Mouse (Mus musculus): ENCODE data around the gene 4930432K21Rik.

Gene 4930432K21Rik

GRCm38 (mm10) chr8:84205073-84205472 is 57.2 kb downstream of the 4930432K21Rik start:
- CTCF ChIA-PET: no interaction called here

GRCm38 (mm10) chr8:84206666-84207065 is 58.8 kb downstream of the 4930432K21Rik start:
- CTCF ChIA-PET: interaction anchor here (0.6 to 1.6 kb wide), 5 partner anchors 18 to 864 kb away, joined by 3 to 8 read pairs (median 4); no protein-coding TSS in a partner anchor

DNA sequence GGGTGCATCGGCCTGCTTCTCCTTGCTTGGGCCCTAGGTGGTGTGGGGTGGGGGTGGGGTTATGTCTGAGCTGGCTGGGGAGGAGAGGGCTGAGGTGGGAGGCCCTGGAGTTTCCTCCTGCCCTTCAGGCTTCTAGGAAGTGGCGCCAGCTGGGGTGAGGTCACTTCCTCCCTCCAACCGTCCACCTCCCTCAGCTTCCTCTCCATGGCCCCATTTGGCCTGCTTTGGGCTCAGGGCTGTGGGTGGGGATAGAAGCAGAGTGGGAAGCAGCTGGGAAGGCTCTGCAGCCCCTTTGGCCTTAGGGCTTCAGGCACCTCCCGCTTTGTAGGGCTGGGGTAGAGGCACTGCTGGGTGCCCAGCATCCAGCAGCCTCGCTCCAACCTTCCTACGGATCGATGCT is 60.0 kb downstream of the 4930432K21Rik start:
- CTCF ChIA-PET: interaction anchor here (0.6 to 1.6 kb wide), 4 partner anchors 13 to 19 kb away, joined by 3 to 5 read pairs (median 4); no protein-coding TSS in a partner anchor

DNA sequence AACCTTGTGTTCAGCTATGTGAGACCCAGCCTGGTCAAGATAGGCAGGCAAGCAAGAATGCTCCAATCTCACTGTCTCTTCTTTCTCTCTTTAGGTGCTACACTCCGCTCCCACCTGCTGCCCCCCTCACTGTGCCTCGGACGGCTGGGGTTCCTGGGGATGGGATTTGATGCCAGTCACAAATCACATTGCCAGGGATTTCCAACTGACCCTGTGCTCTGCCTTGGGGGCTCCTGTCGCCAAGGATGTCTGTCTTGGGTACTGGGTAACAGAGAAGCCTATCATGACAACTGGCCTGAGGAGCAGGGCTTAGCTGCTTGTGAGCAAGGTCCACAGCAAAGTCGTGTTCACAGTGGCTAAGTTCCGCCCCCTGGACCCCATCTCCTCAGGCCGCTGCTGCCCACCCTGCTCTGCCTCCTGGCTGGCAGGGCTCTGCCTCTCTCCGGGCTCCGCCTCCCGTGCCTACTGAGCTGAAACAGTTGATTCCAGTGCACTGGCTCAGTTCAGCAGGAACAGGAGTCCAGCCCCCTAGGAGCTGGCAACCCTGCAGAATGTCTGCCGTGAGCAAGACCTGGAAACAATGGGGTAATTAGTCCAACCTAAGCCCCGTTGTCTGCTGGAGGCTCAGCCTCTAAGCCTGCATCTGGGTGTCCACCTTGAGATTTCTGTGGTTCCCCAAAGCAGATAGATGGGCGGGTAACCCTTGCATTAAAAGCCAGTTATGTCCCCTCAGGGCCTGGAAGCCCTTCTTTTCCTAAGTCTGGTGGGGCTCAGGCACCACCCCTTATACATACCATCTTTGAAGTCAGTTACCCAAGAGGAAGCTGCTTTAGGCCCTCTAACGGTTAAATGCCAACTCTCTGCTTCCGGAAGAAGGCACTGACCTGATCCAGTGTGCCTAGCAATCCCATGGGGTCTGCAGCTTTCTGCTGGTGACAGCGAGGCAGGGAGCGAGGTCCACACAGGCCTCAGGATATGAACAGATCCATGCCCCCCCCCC is 60.9 kb downstream of the 4930432K21Rik start:
- CTCF ChIA-PET: interaction anchor here (0.6 to 2.5 kb wide), 6 partner anchors 14 to 69 kb away, joined by 3 to 24 read pairs (median 6); partner anchors contain the start of gene Nanos3

DNA sequence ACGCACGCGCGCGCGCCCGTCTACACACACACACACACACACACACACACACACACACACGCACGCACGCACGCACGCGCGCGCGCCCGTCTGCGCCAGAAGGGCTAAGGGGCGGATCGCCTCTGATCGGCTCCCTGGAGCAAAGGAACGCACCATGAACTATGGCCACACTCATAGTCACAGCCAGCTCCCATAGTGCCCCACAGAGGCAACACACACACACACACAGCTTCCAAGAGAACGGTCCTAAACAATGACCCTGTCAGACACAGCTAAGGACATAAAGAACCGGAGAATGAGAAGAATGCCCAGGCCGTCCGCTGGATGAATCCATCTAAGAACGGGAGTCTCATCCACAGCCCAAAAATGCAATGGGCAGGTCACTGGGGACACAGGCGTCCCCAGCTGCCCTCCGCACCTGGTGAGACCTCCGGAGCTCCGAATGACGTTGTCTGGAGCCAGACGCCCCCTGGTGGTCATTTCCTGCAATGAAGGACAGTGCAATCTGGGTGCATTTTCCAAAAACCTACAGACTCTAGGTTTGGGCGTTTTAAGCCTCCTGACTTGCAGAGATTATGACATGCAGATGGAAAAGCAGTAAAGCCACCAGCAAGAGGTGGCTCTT is 62.5 kb downstream of the 4930432K21Rik start:
- CTCF ChIA-PET: interaction anchor here (1.9 to 2.5 kb wide), 2 partner anchors 22 to 25 kb away, joined by 7 to 24 read pairs; partner anchors contain the start of gene Nanos3

DNA sequence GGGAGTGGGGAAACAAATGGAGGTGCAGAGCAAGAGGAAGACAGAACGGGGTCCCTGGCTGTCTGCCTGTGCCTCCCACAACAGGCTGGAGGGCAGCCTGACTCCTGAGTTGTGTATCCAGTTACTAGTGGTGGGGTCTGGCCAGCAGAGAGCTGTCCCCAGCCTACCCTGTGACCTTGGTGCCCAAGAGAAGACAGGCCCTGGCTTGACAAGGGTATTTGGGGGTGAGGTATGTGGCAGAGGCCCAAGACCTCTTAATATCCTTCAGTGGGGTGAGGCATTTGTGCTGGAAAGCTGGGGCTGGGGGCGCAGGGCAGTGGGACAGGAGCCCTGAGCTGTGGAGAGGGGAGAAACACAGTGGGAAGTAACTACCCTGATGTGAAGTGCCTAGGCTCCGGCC is 63.4 kb downstream of the 4930432K21Rik start:
- CTCF ChIA-PET: interaction anchor here (0.9 to 2.5 kb wide), 2 partner anchors 26 to 28 kb away, joined by 3 to 24 read pairs; partner anchors contain the start of gene Nanos3

DNA sequence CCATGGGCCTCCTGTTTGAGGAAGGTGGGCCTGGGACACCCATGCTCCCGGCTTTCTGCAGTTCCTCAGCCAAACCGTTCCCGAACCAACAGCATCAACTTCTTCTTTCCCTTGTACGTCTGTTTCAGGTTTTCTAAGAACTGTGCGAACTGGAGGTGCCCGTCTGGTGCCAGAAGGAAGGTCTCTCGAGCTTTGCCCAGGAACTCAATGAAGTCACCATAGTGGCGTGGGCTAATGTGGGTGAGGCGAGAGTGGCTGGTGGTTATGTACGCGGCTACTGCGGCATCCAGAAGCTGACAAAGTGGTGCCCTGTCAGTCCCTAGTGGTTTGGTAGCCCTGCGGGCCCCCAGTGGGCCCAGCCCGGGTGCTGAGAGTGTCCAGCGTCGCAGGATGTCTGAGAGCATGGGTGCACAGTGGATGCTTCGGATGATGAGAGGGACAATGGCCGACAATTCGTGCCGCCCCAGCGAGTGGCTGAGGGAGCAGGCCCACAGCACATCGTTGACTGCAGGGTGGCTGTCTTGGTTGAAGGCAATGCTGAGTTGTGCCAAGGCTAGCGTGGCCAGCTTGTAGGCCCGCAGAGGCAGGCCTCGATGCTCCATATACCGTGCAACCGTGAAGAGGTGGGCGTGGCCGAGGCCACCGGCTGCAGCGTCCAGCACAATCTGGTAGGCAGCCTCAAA is 64.2 kb downstream of the 4930432K21Rik start:
- CTCF ChIA-PET: interaction anchor here (0.7 to 0.9 kb wide), 2 partner anchors 29 to 257 kb away, joined by 3 to 7 read pairs; partner anchors contain the start of genes Asf1b and Gm10644

DNA sequence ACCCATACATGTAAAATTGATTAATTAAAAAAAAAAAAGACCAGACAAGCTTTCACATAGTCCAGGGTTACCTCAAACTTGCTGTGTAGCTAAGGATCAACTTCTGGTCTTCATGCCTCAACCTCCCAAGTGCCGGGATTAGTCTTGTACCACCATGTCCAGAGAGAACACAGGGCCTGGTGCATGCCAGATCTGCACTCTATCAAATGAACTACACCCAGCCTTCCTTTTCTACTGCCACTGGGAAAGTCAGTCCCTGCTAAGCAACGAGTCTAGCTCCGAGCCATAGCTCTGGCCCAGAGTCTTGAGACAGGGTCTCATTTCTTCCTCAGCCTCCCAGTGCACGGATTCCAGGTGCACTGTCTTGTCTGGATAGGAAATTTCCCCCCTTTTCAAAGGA is 65.5 kb downstream of the 4930432K21Rik start:
- CTCF ChIA-PET: interaction anchor here (0.6 kb wide), 1 partner anchor 65 kb away, joined by 3 read pairs; no protein-coding TSS in a partner anchor

- CTCF ChIA-PET: no interaction called here
Observed at GRCm38 (mm10) chr8:84217206-84217605, 69.4 kb downstream of the 4930432K21Rik start.

DNA sequence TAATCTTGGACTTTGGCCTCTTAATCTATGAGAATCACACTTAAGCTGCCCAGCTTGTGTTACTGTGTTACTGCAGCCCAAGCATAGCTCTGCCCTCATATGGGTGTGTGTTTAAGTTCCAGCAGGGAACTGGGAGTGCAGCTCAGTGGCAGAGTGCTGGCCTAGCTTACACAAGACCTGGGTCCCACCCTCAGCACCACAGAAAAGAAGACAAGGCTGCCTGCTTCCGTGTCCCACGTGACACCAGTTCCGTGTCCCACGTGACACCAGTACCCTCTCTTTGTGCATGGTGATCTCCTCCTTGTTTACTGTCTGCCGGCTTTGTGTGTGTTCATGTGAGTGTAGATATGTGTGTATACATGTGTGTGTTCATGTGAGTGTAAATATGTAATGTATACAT is 70.3 kb downstream of the 4930432K21Rik start:
- CTCF ChIA-PET: interaction anchor here (0.8 kb wide), 1 partner anchor 8 kb away, joined by 3 read pairs; no protein-coding TSS in a partner anchor

DNA sequence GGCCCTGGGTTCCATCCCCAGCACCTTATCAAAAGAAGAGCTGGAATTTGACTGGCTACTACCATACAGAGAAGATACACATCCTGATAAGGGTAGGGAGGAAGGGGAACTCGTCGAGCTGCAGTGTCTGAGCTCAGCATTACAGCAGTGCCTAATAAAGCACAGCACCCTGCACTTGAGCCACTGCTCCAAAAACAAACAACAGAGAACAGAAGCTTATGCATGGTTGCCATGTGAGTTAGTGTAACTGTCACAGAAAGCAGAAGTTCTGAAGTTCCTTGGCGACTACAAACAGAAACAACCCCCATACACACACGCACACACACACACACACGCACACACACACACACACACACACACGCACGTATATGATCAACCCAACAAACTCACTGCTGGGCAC is 72.3 kb downstream of the 4930432K21Rik start:
- CTCF ChIA-PET: interaction anchor here (0.7 to 1.3 kb wide), 2 partner anchors 27 to 44 kb away, joined by 3 read pairs; no protein-coding TSS in a partner anchor
